Mouse (Mus musculus) myocyte (in vitro differentiated cells): ENCODE measurements around the gene Nvl.

Experiments
- CEBPB ChIP-seq: IDR thresholded peaks from 2 replicates; pipeline ENCODE4 v1.6.1; 2011; ENCODE audit warnings: mild to moderate bottlenecking, moderate library complexity; ENCODE audit not compliant: poor library complexity, insufficient read depth, severe bottlenecking
- MAX ChIP-seq: IDR thresholded peaks from one replicate; pipeline ENCODE4 v1.6.1; 2011; ENCODE audit warnings: low read depth, mild to moderate bottlenecking, control low read depth
- POLR2A ChIP-seq: IDR thresholded peaks from one replicate; pipeline ENCODE4 v1.6.1; 2011; ENCODE audit warnings: low read depth, mild to moderate bottlenecking, control low read depth, moderate library complexity; ENCODE audit not compliant: insufficient read length
- SRF ChIP-seq: IDR thresholded peaks from one replicate; pipeline ENCODE4 v1.6.1; 2011; ENCODE audit warnings: low read depth; ENCODE audit not compliant: control insufficient read depth, insufficient read length
- TCF12 ChIP-seq: IDR thresholded peaks from one replicate; pipeline ENCODE4 v1.6.1; 2011; ENCODE audit warnings: mild to moderate bottlenecking, control low read depth; ENCODE audit not compliant: poor library complexity, insufficient read depth, severe bottlenecking
- USF1 ChIP-seq: IDR thresholded peaks from one replicate; pipeline ENCODE4 v1.6.1; 2011; ENCODE audit warnings: low read depth, mild to moderate bottlenecking, control low read depth, moderate library complexity

DNA sequence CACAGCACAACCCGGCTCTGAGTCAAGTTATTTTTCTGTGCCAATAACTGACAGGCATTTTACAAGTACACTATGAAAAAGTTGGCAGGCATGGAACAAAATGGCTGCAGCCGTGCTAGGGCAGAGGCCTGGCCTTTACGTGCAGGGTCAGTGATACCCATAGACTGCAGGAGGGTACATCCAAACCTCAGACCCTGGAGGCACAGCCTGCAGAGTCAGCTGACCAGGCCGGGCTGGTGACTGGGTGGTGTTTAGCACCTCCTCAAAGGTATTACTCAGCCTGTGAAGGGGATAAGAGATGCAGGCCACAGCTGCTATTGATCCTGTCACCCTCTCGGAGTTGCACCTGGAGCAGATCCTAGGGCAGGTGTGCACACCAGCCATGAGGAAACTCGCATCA lies 93.1 kb downstream of the Nvl start, which contains the start of gene 9130409I23Rik:
- no peak for TF ChIP-seq TCF12
- no peak for TF ChIP-seq MAX
- TF ChIP-seq POLR2A: no peak
- TF ChIP-seq SRF: no peak
- no peak for TF ChIP-seq USF1
- TF ChIP-seq CEBPB: no peak
